Mouse (Mus musculus): ENCODE results near the gene Dlg2.

DNA sequence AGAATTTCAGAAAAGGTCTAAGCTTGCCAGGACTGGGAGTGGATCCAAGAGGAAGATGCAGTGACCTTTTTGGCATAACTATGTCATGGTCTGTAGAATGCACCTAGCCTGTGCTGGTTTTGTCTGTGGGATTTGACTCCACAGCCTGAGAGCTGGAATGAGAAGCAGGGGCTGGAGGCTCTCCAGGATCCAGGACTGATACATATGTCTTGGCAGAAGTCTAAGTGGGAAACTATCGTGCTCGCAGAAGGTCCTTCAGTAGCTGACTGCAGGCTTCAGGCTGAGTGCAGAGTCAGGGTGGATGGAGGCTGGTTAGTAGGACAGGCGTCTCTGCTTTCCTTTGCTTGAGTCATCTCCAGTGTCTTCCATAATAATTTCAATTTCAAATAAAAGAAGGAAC is 807.7 kb downstream of the Dlg2 start:
- TF ChIP-seq CTCF (IDR thresholded peaks at IDR 0.05; ENCODE audit: low read depth, low read length): no peak
- no peak for TF ChIP-seq POLR2A (IDR thresholded peaks at IDR 0.05; ENCODE audit: insufficient read depth, low read length)

All from ES-Bruce4 (cell line).